Mouse (Mus musculus) adrenal gland, postnatal 14 days (tissue): ENCODE data around the gene Piga. TPM values are rescaled to one million over a fixed set of nuclear protein-coding genes. Genes with fewer than 3 reads are reported as not detected.

ENCODE experiments used
- DNase-seq: peaks from one replicate; pipeline ENCODE4 v3.0.0; 2021; ENCODE audit warnings: mixed read lengths
- long read RNA-seq, 2 experiments: library from polyadenylated mRNA; stranded (forward); transcript quantifications; one replicate each; pipeline ENCODE4 v2.0.0; 2021
- total RNA-seq: library from RNA; stranded (reverse); gene quantifications from 2 replicates; pipeline ENCODE4 v1.2.3, GENCODE M21; 2021

The Piga gene
- total RNA-seq, result 8.2 and 9.4 TPM in 2 replicates
- long read RNA-seq, experiment 1, partial matches to known transcripts, result 0 of 3 reads
- long read RNA-seq, experiment 1, other reads (novel, unspliced or antisense), result 1 of 3 reads
- long read RNA-seq, experiment 2, transcript Piga-201 (6 exons, 3,594 nt), result major isoform, 5 of 6 reads
- long read RNA-seq, experiment 2, partial matches to known transcripts, result 0 of 6 reads
- long read RNA-seq, experiment 2, other reads (novel, unspliced or antisense), result 1 of 6 reads

- DNase-seq, result peak; percentile 93
Observed at GRCm38 (mm10) chrX:164419471-164419939, at the start of gene Piga. TSS of gene Piga (plus strand) at chrX:164419787.

DNA sequence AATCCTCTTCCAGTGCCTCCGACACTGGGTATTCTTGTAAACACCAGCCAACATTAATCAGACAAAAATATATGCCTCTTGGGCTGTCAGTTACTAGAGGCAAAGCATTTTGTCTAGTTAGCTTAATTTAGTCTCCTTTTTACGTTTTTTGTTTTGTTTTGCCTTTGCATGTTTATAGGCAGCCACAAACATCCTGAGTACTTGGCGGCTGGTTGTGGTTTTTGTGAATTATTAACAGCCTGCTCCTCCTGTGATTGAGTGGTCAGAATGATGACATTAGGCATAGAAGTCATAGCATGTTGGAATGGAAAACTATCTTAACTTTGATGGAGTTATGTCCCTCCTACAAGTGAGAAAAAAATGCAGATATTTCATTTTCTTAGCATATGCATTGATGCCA lies 49.0 kb upstream of the Piga start:
- DNase-seq, result no peak

DNA sequence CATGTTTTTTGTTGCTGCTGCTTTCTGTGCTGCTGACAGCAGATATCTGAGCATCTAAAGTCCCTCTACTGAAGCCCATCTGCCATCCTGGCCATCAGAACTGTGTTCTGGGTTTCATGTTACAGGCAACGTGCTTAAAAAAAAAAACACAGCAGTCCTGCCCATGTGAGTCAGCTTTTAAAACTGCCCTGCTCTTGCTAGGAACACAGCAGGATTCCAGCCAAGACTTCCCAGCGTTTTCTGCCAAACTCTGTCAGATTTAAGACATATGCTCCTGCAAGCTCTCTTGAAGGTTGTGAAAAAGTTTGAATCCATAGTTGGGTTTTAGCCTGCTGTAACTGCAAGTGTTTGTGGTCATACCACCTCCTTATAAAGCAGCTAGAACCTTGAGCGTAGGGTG lies 46.5 kb upstream of the Piga start, which contains the start of gene Vegfd:
TSS of gene Vegfd (plus strand) at position 298 of the 400 bp plus-strand sequence.
- DNase-seq, result peak; percentile 65

DNA sequence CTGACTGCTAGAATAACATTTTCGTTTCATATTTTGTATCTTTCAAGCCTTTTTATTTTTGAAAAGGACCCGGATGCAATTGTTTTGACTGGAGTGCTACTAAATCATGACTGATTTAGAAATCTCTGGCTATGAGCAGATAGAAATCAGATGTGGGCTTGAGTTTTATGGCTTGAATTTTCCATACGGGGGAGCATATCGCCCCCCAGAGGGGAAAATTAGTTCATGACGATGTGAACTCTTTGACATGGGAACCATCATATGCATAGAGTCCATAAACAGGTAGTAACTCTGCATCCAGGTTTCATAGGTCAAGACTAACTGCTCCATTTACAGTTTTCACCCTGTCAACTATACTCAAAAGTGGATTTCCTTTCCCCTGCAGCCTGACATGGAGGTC lies 45.0 kb upstream of the Piga start:
- peak; percentile 20 for DNase-seq

- no peak for DNase-seq
Observed at GRCm38 (mm10) chrX:164379721-164380120, 39.9 kb upstream of the Piga start.

- peak; percentile 91 for DNase-seq
Observed at GRCm38 (mm10) chrX:164381618-164382408, 37.8 kb upstream of the Piga start.

DNA sequence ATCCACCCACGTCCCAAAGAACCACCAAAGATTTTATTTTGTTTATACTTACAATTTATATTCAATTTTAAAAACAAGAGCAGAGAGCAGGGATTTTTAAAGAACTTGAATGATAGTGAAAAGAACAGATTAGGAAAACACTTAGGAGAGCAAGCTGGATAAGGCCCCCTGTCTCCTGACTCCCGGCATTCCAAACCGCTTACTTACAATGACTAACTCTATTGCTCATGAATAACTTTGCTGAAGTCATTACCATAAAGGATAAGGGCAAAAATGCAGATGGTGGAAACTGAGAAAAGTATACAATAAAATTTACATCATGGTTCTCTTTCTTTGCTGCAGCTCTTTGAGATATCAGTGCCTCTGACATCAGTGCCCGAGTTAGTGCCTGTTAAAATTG lies 25.5 kb upstream of the Piga start:
- no peak for DNase-seq

DNA sequence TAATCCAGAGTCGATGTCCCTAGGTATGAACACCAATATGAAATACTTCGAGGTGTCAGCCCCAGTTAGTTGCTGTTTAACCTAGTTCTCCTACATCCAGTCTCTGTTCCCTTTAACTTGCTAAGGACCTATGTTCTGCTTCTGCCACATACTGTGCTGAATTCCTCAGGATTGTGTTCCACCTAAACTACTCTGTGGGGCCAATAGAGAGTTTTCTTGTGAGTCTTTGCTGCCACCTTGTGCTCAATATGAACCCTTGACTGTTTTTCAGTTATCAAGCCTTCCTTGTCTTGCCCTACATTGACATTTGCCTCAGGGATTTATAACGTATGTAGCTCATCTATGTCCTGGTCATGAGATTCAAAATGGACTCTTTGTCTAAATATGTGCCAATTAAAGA lies 21.1 kb upstream of the Piga start:
- peak; percentile 12 for DNase-seq

DNA sequence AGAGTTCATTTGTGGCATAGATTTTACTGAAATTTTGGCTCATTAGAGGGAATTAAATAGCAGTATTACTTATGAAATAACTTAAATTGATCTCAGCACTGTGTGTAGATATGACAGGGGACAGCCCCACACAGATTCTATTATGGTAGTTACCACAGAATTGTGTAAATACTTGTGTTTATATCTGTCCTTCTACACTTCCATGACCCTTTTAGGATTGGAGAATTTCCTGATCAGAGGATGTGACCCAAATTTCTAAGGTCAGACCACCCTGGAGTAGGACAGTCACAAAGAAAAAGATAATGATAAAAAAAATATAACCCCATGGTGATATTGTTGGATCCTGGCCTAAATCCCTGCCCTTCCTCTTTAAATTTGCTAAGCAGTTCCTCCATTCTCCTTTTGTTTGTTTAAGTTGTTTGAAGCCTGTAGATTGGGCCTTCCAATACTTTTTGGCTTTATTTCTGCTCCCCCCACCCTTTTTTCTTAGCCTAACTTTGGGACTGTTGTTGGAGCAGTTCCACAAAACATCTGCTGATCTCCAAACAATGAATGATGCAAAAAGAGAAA lies 14.4 kb upstream of the Piga start:
- no peak for DNase-seq

DNA sequence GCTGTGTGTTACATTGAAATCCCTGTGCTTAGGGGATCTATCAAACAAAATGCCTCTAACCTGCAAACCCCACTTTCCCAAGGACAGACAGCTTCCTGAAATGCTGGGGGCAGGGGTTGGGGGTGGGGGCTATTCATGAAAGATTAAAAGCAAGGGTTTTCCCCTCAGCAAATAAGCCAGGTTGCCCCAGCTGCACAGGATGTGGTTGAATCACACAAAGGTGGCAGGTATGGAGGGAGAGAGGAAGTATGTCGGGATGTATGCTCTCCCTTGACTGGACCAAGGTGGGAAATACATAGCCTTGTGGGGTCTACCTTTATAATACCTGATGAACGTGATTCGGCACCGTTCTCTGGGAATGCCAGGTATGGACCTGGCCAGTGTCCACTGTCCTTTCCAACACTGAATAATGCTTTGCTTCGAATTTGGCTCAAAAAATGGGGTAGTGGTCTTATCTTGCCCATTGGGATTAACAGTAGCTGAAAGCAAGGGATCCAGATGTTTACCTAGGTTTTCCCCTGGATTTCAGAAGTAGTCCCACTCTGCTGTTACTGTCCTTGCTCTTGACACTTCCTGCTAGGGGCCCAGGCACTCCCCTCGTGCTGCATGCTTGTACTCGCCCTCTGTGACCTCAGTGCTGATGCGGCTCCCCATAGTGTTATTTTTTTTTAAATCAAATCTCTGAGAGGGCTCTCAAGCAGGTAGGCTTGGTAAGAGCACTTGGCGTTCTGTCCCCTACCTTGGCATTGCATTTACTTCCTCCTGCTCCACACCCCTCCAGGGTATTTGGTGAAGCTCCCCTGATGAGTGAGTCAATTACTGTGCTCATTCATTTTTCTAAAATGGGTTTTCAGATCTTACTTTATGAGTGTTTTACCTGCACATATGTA lies 13.2 kb upstream of the Piga start:
- no peak for DNase-seq

GRCm38 (mm10) chrX:164408301-164408927 lies 11.2 kb upstream of the Piga start:
- no peak for DNase-seq

DNA sequence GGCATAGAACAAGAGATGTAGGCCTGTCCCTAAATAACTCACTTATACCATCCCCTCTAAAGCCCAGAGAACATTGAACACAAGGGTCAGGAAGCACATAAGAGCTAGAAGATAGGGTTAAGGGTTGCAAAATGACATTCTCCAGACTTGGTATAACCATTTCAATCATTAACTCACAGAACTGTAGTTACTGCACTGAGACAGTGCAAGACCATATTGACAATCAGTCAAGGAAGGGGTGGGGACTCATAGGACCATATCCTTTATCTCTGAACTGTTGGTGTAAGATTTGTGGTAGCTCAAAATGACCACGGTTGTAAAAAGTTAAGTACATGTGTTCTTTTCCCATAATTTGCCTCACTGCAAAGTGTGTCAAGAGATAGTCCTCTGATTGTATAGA lies 9.0 kb upstream of the Piga start:
- DNase-seq, result no peak

DNA sequence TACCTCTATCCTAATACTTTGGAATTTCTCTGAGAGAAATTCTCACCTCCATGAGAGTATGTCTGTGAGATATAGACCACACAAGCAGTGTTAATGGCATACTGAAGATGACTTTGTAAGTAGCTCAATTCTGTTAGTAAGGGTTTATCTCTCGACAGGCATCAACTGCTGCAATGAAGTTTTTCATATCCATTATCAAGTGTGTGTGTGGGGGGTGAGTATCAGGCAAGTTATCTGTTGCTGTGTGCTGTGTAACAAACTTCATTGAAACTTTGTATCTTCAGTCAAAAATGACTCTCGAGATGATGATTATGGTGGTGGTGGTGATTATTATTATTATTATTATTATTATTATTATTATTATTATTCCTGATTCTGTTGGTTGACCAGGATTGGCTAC lies 2.8 kb upstream of the Piga start:
- DNase-seq, result no peak

GRCm38 (mm10) chrX:164418008-164418407 lies 1.6 kb upstream of the Piga start:
- DNase-seq, result no peak

DNA sequence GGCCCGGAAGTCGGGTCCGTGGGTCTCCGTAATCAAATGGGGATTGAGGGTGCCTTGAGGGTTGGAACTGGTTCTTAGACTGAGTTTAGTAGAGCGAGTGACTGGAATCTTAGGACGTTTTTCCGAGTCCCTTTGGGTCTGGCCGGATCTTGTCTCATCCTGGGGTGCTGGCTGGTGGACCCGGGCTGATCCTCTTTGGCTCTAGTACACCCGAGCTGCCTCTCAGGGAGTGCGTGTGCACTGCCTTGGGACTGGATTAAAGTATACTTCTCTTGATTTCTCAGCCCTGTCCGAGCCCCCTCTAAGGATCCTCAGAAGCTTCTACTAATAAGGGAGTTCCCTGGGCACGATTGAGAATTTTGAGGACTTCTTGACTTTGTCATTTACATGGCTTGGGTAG lies 368 bp downstream of the Piga start:
- DNase-seq, result no peak

- no peak for DNase-seq
Observed at GRCm38 (mm10) chrX:164420518-164420917, 931 bp downstream of the Piga start.

DNA sequence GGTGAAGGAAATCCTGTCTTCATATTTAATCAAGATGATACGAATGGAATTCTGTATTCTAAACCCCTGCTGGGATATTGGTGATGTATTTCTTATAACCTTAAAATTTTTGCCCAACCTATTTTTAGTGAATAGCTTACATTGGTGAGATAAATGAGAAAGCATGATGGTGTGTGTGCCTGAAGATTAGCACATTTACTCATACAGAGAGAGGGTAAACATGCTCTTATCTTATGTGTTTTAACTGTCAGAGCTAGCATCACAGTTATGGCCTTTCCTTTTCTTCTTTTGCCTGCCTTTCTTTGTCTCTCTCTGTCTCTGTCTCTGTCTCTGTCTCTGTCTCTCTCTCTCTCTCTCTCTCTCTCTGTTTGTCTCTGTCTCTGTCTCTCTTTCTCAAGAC lies 5.2 kb downstream of the Piga start:
- DNase-seq, result no peak

DNA sequence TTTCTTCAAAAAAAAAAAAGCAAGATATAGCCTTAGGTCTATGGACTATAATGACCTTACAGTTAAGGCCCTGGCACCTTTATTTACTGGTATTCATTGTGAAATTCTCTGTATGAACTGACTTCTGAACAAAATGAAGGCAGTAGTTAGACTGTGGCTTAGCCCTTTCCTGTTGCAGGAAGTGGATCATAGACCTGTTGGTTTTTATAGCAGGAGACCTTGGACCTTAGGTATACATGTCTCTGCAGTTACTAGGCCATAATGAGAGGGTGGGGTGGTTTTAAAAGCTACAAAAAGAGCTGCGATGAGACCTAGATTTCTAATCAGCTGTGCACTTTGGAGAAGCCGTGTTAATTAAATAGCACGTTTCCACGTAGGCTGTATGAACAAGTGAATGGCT lies 7.7 kb downstream of the Piga start:
- DNase-seq, result no peak

GRCm38 (mm10) chrX:164428224-164428623 lies 8.6 kb downstream of the Piga start:
- no peak for DNase-seq

DNA sequence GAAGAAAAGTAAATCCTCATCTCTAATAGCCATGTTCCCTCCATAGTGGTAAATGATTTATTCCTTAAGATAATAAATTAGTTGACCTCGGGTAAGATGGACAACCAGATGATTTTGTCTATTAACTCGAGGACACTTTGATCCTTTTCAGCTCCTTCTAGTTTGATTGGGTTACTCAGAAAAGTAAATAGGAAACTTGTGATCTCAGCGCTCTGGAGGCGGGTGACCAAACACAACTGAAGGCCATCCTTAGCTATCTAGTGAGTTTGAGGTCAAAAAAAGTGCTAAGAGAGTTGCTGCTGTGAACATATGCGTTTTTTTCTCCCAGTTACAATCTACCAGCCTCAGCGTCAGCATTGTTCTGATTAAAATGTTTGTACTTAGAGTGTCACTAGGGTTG lies 11.0 kb downstream of the Piga start:
- DNase-seq, result no peak

- no peak for DNase-seq
Observed at GRCm38 (mm10) chrX:164431133-164431532, 11.5 kb downstream of the Piga start.

DNA sequence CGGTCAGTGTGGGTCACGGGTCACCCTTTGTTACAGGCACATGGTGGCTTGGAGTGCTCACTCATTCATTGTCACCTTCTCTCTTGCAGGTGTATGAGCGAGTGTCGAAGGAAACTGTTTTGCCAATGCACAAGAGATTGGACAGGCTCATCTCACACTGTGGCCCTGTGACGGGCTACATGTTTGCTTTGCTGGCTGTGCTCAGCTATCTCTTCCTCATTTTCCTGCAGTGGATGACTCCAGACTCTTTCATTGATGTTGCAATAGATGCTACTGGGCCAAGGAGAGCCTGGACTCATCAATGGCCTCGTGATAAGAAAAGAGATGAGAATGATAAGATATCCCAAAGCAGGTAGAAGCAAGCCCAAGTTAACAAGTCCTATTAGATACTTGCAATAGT lies 12.0 kb downstream of the Piga start:
- DNase-seq, result no peak
